Mouse (Mus musculus): ENCODE results near the gene Leng8. TPM values are rescaled to one million over a fixed set of nuclear protein-coding genes. Genes with fewer than 3 reads are reported as not detected.

Gene Leng8
- total RNA-seq, 1 experiment: 77.2 TPM

DNA sequence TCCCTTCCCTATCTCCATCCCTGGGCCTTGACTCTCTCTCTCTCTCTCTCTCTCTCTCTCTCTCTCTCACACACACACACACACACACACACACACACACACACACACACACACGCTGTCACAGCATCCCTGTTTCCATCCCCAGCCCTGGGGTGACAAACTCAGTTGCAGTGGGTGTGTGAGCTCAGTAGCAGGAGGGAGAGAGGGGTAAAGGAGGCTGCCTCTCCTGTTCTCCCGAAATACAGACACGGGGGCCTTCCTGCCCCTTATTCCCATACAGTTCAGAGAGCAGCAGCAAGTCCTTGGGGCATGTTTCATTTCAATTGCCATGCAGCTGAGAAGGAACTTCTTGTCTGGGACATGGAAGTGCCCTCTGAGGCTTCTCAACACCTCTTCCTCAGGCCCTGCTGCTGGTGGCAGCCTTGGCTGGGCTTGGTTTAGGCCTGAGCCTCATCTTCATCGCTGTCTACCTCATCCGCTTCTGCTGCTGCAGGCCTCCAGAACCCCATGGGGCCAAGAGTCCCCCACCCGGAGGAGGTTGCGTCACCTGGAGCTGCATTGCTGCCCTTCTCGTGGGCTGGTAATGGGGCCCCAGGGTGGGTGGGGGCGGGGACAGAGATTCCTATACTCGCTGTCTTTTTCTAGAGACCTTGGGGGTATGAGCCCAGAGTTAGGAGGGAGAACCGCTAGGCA, 14.6 kb upstream of the Leng8 start:
- no peak overlapping the region; the same call in 1 of the 2 replicates for H3K9ac ChIP-seq (ENCODE audit: insufficient read depth, low read depth, low read length, poor library complexity, severe bottlenecking)
- TF ChIP-seq CHD2 (IDR thresholded peaks at IDR 0.05; ENCODE audit: low read depth, low read length): no peak
- TF ChIP-seq MAFK (IDR thresholded peaks at IDR 0.05; ENCODE audit: insufficient read depth, low read depth, low read length): no peak
- no peak for TF ChIP-seq HCFC1 (IDR thresholded peaks at IDR 0.05; ENCODE audit: borderline replicate concordance, insufficient read depth, low read length)
- no peak for TF ChIP-seq ZNF384 (IDR thresholded peaks at IDR 0.05; ENCODE audit: low read depth, low read length)
- TF ChIP-seq ZC3H11A (IDR thresholded peaks at IDR 0.05; ENCODE audit: borderline replicate concordance, low read depth, low read length): no peak
- in situ Hi-C loops (cut with MboI; ENCODE audit: low sequenced_read_pairs in 2 of 2, unreplicated experiment in 2 of 2): no loop called here
- DNase-seq (ENCODE audit: low read depth, low spot score): no peak
- no peak overlapping the region for H3K27ac ChIP-seq (ENCODE audit: insufficient read depth, low read depth, low read length, poor library complexity, severe bottlenecking)
- H3K36me3 ChIP-seq (ENCODE audit: control insufficient read depth, insufficient read depth, low read length, poor library complexity, severe bottlenecking): no peaks in the 10 kb centered on the region; the same call in 1 of the 2 replicates
- peak overlapping the region; percentile 7 to 10; a peak in 2 of 4 replicates for H3K4me3 ChIP-seq (ENCODE audit: insufficient read depth in 1 of 2, low read depth in 1 of 2, low read length in 2 of 2, poor library complexity in 1 of 2, severe bottlenecking in 1 of 2)
- H3K9me3 ChIP-seq (ENCODE audit: control insufficient read depth, insufficient read depth, low read depth, low read length): no peaks in the 10 kb centered on the region
- peaks cover 7 to 43% of the 10 kb centered on the region in 2 experiments; a peak in 3 of 4 replicates for H3K4me1 ChIP-seq (ENCODE audit: control insufficient read depth in 2 of 2, insufficient read depth in 2 of 2, low read length in 2 of 2, poor library complexity in 1 of 2)

GRCm38 (mm10) chr7:4122783-4123182, 14.1 kb upstream of the Leng8 start:
- peak overlapping the region; percentile 7 to 10; a peak in 2 of 4 replicates for H3K4me3 ChIP-seq (ENCODE audit: insufficient read depth in 1 of 2, low read depth in 1 of 2, low read length in 2 of 2, poor library complexity in 1 of 2, severe bottlenecking in 1 of 2)
- H3K36me3 ChIP-seq (ENCODE audit: control insufficient read depth, insufficient read depth, low read length, poor library complexity, severe bottlenecking): no peaks in the 10 kb centered on the region; the same call in 1 of the 2 replicates
- peaks cover 7 to 44% of the 10 kb centered on the region in 2 experiments; a peak in 3 of 4 replicates for H3K4me1 ChIP-seq (ENCODE audit: control insufficient read depth in 2 of 2, insufficient read depth in 2 of 2, low read length in 2 of 2, poor library complexity in 1 of 2)
- in situ Hi-C loops (cut with MboI; ENCODE audit: low sequenced_read_pairs in 2 of 2, unreplicated experiment in 2 of 2): no loop called here
- TF ChIP-seq HCFC1 (IDR thresholded peaks at IDR 0.05; ENCODE audit: borderline replicate concordance, insufficient read depth, low read length) (no peak), ZC3H11A (IDR thresholded peaks at IDR 0.05; ENCODE audit: borderline replicate concordance, low read depth, low read length) (no peak), MAFK (IDR thresholded peaks at IDR 0.05; ENCODE audit: insufficient read depth, low read depth, low read length) (no peak), CHD2 (IDR thresholded peaks at IDR 0.05; ENCODE audit: low read depth, low read length) (no peak), ZNF384 (IDR thresholded peaks at IDR 0.05; ENCODE audit: low read depth, low read length) (no peak)
- DNase-seq (ENCODE audit: low read depth, low spot score): no peak
- H3K9ac ChIP-seq (ENCODE audit: insufficient read depth, low read depth, low read length, poor library complexity, severe bottlenecking): peak overlapping the region; percentile 63; the same call in 1 of the 2 replicates
- 0 out of 2 replicates have a peak overlapping the region, but pooled peaks have one; percentile 85 for H3K27ac ChIP-seq (ENCODE audit: insufficient read depth, low read depth, low read length, poor library complexity, severe bottlenecking)
- H3K9me3 ChIP-seq (ENCODE audit: control insufficient read depth, insufficient read depth, low read depth, low read length): no peaks in the 10 kb centered on the region

- in situ Hi-C loops (cut with MboI; ENCODE audit: low sequenced_read_pairs in 2 of 2, unreplicated experiment in 2 of 2): no loop called here
- peak overlapping the region; percentile 85 for H3K27ac ChIP-seq (ENCODE audit: insufficient read depth, low read depth, low read length, poor library complexity, severe bottlenecking)
- TF ChIP-seq ZC3H11A (IDR thresholded peaks at IDR 0.05; ENCODE audit: borderline replicate concordance, low read depth, low read length) (no peak), ZNF384 (IDR thresholded peaks at IDR 0.05; ENCODE audit: low read depth, low read length) (no peak), CHD2 (IDR thresholded peaks at IDR 0.05; ENCODE audit: low read depth, low read length) (no peak), MAFK (IDR thresholded peaks at IDR 0.05; ENCODE audit: insufficient read depth, low read depth, low read length) (no peak), HCFC1 (IDR thresholded peaks at IDR 0.05; ENCODE audit: borderline replicate concordance, insufficient read depth, low read length) (no peak)
- DNase-seq (ENCODE audit: low read depth, low spot score): no peak
- H3K9ac ChIP-seq (ENCODE audit: insufficient read depth, low read depth, low read length, poor library complexity, severe bottlenecking): peak overlapping the region; percentile 63
- H3K4me1 ChIP-seq (ENCODE audit: control insufficient read depth in 2 of 2, insufficient read depth in 2 of 2, low read length in 2 of 2, poor library complexity in 1 of 2): peaks cover 7 to 44% of the 10 kb centered on the region in 2 experiments; a peak in 3 of 4 replicates
- H3K9me3 ChIP-seq (ENCODE audit: control insufficient read depth, insufficient read depth, low read depth, low read length): no peaks in the 10 kb centered on the region
- H3K4me3 ChIP-seq (ENCODE audit: insufficient read depth in 1 of 2, low read depth in 1 of 2, low read length in 2 of 2, poor library complexity in 1 of 2, severe bottlenecking in 1 of 2): 0 out of 4 replicates have a peak overlapping the region, but pooled peaks of 1 of the 2 experiments have one; percentile 3
- no peaks in the 10 kb centered on the region; the same call in 1 of the 2 replicates for H3K36me3 ChIP-seq (ENCODE audit: control insufficient read depth, insufficient read depth, low read length, poor library complexity, severe bottlenecking)
Observed at GRCm38 (mm10) chr7:4123732-4124131, 13.1 kb upstream of the Leng8 start.

DNA sequence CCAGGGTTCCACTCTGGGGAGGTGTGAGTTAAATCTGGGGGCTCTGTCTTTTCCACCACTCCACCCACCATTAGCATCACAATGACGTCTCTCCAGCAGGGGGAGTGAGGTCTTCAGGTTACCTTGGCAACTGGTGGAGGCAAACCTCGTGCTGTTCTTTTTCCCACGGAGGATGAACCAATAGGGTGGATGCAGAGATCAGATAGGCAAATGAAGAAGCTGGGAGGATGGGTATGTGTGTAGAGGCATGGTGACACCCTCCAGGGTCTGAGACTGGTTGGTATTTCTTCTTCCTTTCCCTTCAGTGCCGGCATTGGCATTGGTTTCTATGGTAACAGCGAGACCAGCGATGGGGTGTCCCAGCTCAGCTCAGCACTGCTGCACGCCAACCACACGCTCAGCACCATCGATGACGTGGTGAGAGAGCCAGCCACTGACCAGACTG, 12.5 kb upstream of the Leng8 start:
- H3K9me3 ChIP-seq (ENCODE audit: control insufficient read depth, insufficient read depth, low read depth, low read length): no peaks in the 10 kb centered on the region
- in situ Hi-C loops (cut with MboI; ENCODE audit: low sequenced_read_pairs in 2 of 2, unreplicated experiment in 2 of 2): no loop called here
- peak overlapping the region; percentile 87 for H3K27ac ChIP-seq (ENCODE audit: insufficient read depth, low read depth, low read length, poor library complexity, severe bottlenecking)
- DNase-seq (ENCODE audit: low read depth, low spot score): peak; percentile 89
- H3K36me3 ChIP-seq (ENCODE audit: control insufficient read depth, insufficient read depth, low read length, poor library complexity, severe bottlenecking): no peaks in the 10 kb centered on the region; the same call in 1 of the 2 replicates
- TF ChIP-seq HCFC1 (IDR thresholded peaks at IDR 0.05; ENCODE audit: borderline replicate concordance, insufficient read depth, low read length) (no peak), ZC3H11A (IDR thresholded peaks at IDR 0.05; ENCODE audit: borderline replicate concordance, low read depth, low read length) (no peak), ZNF384 (IDR thresholded peaks at IDR 0.05; ENCODE audit: low read depth, low read length) (no peak), CHD2 (IDR thresholded peaks at IDR 0.05; ENCODE audit: low read depth, low read length) (no peak), MAFK (IDR thresholded peaks at IDR 0.05; ENCODE audit: insufficient read depth, low read depth, low read length) (no peak)
- H3K4me1 ChIP-seq (ENCODE audit: control insufficient read depth in 2 of 2, insufficient read depth in 2 of 2, low read length in 2 of 2, poor library complexity in 1 of 2): peaks cover 7 to 44% of the 10 kb centered on the region in 2 experiments; a peak in 3 of 4 replicates
- no peak overlapping the region; the same call in 1 of the 2 replicates for H3K9ac ChIP-seq (ENCODE audit: insufficient read depth, low read depth, low read length, poor library complexity, severe bottlenecking)
- peak overlapping the region; percentile 8 to 38; a peak in 3 of 4 replicates for H3K4me3 ChIP-seq (ENCODE audit: insufficient read depth in 1 of 2, low read depth in 1 of 2, low read length in 2 of 2, poor library complexity in 1 of 2, severe bottlenecking in 1 of 2)

All from ES-E14 (cell line).